Mouse (Mus musculus) forebrain, postnatal 0 days (tissue): ENCODE results near the gene Vtcn1. TPM values are rescaled to one million over a fixed set of nuclear protein-coding genes. Genes with fewer than 3 reads are reported as not detected.

Experiments used
- ATAC-seq: fragments of 200-750 bp; cut with Nextera tagmentation; 2 replicates; pipeline ENCODE4 v1.8.0; 2017; ENCODE audit warnings: mild to moderate bottlenecking, moderate library complexity
- DNase-seq: peaks from one replicate; pipeline ENCODE4 v3.0.0-alpha.2; 2015
- H3K27ac ChIP-seq: fragments of 300-500 bp; sonication (generic); 2 replicates; pipeline ENCODE4 v1.5.1; 2014; ENCODE audit warnings: low read depth, mild to moderate bottlenecking, antibody characterized with exemption, low read length, moderate library complexity, mixed read lengths
- H3K27me3 ChIP-seq: fragments of 300-500 bp; sonication (generic); 2 replicates; pipeline ENCODE4 v1.6.1; 2014; ENCODE audit warnings: mild to moderate bottlenecking, low read length, mixed read lengths; ENCODE audit not compliant: insufficient read depth
- H3K36me3 ChIP-seq: fragments of 300-500 bp; sonication (generic); 2 replicates; pipeline ENCODE4 v1.6.1; 2014; ENCODE audit warnings: mild to moderate bottlenecking, moderate library complexity; ENCODE audit not compliant: insufficient read depth
- H3K4me1 ChIP-seq: fragments of 300-500 bp; sonication (generic); 2 replicates; pipeline ENCODE4 v1.6.1; 2014; ENCODE audit warnings: antibody characterized with exemption; ENCODE audit not compliant: insufficient read depth
- H3K4me2 ChIP-seq: fragments of 300-500 bp; sonication (generic); 2 replicates; pipeline ENCODE4 v1.6.1; 2014; ENCODE audit warnings: low read depth, mild to moderate bottlenecking, moderate library complexity
- H3K4me3 ChIP-seq: fragments of 300-500 bp; sonication (generic); 2 replicates; pipeline ENCODE4 v1.5.1; 2014; ENCODE audit warnings: low read depth, low read length, mixed read lengths
- H3K9ac ChIP-seq: fragments of 300-500 bp; sonication (generic); 2 replicates; pipeline ENCODE4 v1.6.1; 2014; ENCODE audit warnings: mild to moderate bottlenecking
- H3K9me3 ChIP-seq: fragments of 300-500 bp; sonication (generic); 2 replicates; pipeline ENCODE4 v1.6.1; 2016; ENCODE audit warnings: low read length
- CTCF ChIP-seq: sonication (generic); IDR thresholded peaks from 2 replicates; pipeline ENCODE4 v1.5.1; 2016; ENCODE audit warnings: antibody characterized with exemption, control low read depth, low read depth
- WGBS: fragments of 180-500 bp; shearing (Covaris S2); extraction: QIAGEN DNeasy Blood & Tissue Kit; methylation state at CpG from one replicate; pipeline ENCODE4 v1.1.7; 2014; 5-methylcytosine and 5-hydroxymethylcytosine counted together
- polyA plus RNA-seq: library from polyadenylated mRNA; unstranded; fragments of >200 nt; fragmentation: Nextera tagmentation; extraction: Ambion mirVana; gene quantifications from 2 replicates; pipeline ENCODE4 v1.2.1, GENCODE M21; 2015
- total RNA-seq: library from RNA; depleted of rRNA; stranded (reverse); fragments of >200 nt; gene quantifications from 2 replicates; pipeline ENCODE4 v1.2.3, GENCODE M21; 2014; rRNA removed

Vtcn1 gene
- total RNA-seq, result not detected in 2 replicates
- polyA plus RNA-seq, result not detected in 2 replicates

GRCm38 (mm10) chr3:100825225-100825965 is at the start of gene Vtcn1:
Gene Vtcn1 (plus strand): TSS chr3:100825459.
- Histone ChIP-seq H3K4me3 (no peak within 1 kb of the TSS), H3K4me2 (no peak within 1 kb of the TSS), H3K9ac (no peak within 1 kb of the TSS), H3K27me3 (no peaks in the 10 kb centered on the region), H3K4me1 (no peaks in the 10 kb centered on the region), H3K9me3 (no peaks in the 10 kb centered on the region), H3K36me3 (no peaks in the 10 kb centered on the region), H3K27ac (no peak within 1 kb of the TSS)
- ATAC-seq (no peak), DNase-seq (no peak)
- no peak for TF ChIP-seq CTCF
- WGBS, result 58% methylated on average over 6 of the region's 6 CpGs

- H3K27ac ChIP-seq, result no peak overlapping the region
- no peaks in the 10 kb centered on the region for H3K36me3 ChIP-seq
- no peak for TF ChIP-seq CTCF
- no peak overlapping the region for H3K4me2 ChIP-seq
- H3K9ac ChIP-seq, result no peak overlapping the region
- no peaks in the 10 kb centered on the region for H3K4me1 ChIP-seq
- WGBS, result 70% methylated on average over 6 of the region's 6 CpGs
- no peak overlapping the region for H3K4me3 ChIP-seq
- no peaks in the 10 kb centered on the region for H3K27me3 ChIP-seq
- DNase-seq (no peak), ATAC-seq (no peak)
- no peaks in the 10 kb centered on the region for H3K9me3 ChIP-seq
Observed at GRCm38 (mm10) chr3:100776967-100777366, 48.3 kb upstream of the Vtcn1 start.

GRCm38 (mm10) chr3:100777568-100777967 is 47.7 kb upstream of the Vtcn1 start:
- WGBS, result 8% methylated on average over 4 of the region's 4 CpGs

GRCm38 (mm10) chr3:100786076-100786475 is 39.2 kb upstream of the Vtcn1 start:
- no peaks in the 10 kb centered on the region for H3K4me1 ChIP-seq
- H3K9ac ChIP-seq, result no peak overlapping the region
- TF ChIP-seq CTCF, result no peak
- H3K27ac ChIP-seq, result no peak overlapping the region
- no peak for ATAC-seq
- H3K27me3 ChIP-seq, result no peaks in the 10 kb centered on the region
- 84% methylated on average over 2 of the region's 2 CpGs for WGBS
- H3K36me3 ChIP-seq, result no peaks in the 10 kb centered on the region
- H3K4me2 ChIP-seq, result no peak overlapping the region
- DNase-seq, result no peak
- H3K9me3 ChIP-seq, result no peaks in the 10 kb centered on the region
- H3K4me3 ChIP-seq, result no peak overlapping the region

More at GRCm38 (mm10) chr3:100777568-100777967, 47.7 kb upstream of the Vtcn1 start:
- Histone ChIP-seq H3K36me3 (no peaks in the 10 kb centered on the region), H3K4me2 (no peak overlapping the region), H3K4me3 (no peak overlapping the region), H3K9me3 (no peaks in the 10 kb centered on the region), H3K9ac (no peak overlapping the region), H3K4me1 (no peaks in the 10 kb centered on the region), H3K27ac (no peak overlapping the region), H3K27me3 (no peaks in the 10 kb centered on the region)
- TF ChIP-seq CTCF, result no peak
- no peak for DNase-seq
- no peak for ATAC-seq

GRCm38 (mm10) chr3:100791670-100792069 is 33.6 kb upstream of the Vtcn1 start:
- H3K27me3 ChIP-seq, result no peaks in the 10 kb centered on the region
- ATAC-seq, result no peak
- no peak for TF ChIP-seq CTCF
- H3K4me1 ChIP-seq, result no peaks in the 10 kb centered on the region
- no peak overlapping the region for H3K9ac ChIP-seq
- no peak for DNase-seq
- H3K9me3 ChIP-seq, result no peaks in the 10 kb centered on the region
- no peak overlapping the region for H3K27ac ChIP-seq
- WGBS, result 93% methylated on average over 3 of the region's 3 CpGs
- H3K36me3 ChIP-seq, result no peaks in the 10 kb centered on the region
- H3K4me2 ChIP-seq, result no peak overlapping the region
- H3K4me3 ChIP-seq, result no peak overlapping the region

- Histone ChIP-seq H3K9ac (no peak overlapping the region), H3K4me1 (no peaks in the 10 kb centered on the region), H3K27me3 (no peaks in the 10 kb centered on the region), H3K4me3 (no peak overlapping the region), H3K9me3 (no peaks in the 10 kb centered on the region), H3K36me3 (no peaks in the 10 kb centered on the region), H3K4me2 (no peak overlapping the region), H3K27ac (no peak overlapping the region)
- DNase-seq (no peak), ATAC-seq (no peak)
- TF ChIP-seq CTCF, result no peak
- WGBS, result 91% methylated on average over 2 of the region's 2 CpGs
Observed at GRCm38 (mm10) chr3:100793345-100793744, 31.9 kb upstream of the Vtcn1 start.

GRCm38 (mm10) chr3:100796571-100796970 is 28.7 kb upstream of the Vtcn1 start:
- Histone ChIP-seq H3K4me2 (no peak overlapping the region), H3K9me3 (no peaks in the 10 kb centered on the region), H3K4me1 (no peaks in the 10 kb centered on the region), H3K27me3 (no peaks in the 10 kb centered on the region), H3K9ac (no peak overlapping the region), H3K27ac (no peak overlapping the region), H3K36me3 (no peaks in the 10 kb centered on the region), H3K4me3 (no peak overlapping the region)
- DNase-seq, result no peak
- 34% methylated on average over 4 of the region's 4 CpGs for WGBS
- no peak for ATAC-seq
- TF ChIP-seq CTCF, result no peak
